Mouse (Mus musculus): Measurements from ENCODE around the gene Itgb8. TPM values are rescaled to one million over a fixed set of nuclear protein-coding genes. Genes with fewer than 3 reads are reported as not detected.

The Itgb8 gene
- polyA plus RNA-seq, 1 experiment from 2014 or later, result 11.8 TPM

DNA sequence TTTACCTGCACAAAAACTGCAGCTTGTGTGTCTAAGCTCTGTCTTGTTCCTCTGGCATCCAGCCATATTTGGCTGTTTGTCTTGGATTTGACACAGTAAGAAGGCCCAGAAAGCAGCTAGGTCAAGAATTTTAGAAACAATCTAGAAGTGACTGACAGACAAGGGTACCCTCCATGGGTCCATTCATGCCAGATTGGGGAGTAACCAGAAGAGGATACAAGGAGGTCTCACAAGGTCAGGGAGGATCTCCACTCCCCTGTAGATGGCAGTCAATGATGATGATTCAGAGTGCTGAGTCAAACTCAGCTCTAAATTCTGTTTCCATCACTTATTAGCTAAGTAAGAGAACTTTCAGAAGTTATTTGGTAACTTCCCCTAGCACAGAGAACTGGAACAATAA, 8.2 kb downstream of the Itgb8 start:
- H3K4me2 ChIP-seq (replicated peaks), result no peak overlapping the region
- no peak overlapping the region for H3K27ac ChIP-seq (replicated peaks)
- no peak overlapping the region for H3K4me3 ChIP-seq
- H3K9ac ChIP-seq (replicated peaks), result no peak overlapping the region
- H3K4me1 ChIP-seq, result peaks cover 5% of the 10 kb centered on the region
- H3K36me3 ChIP-seq, result no peaks in the 10 kb centered on the region
- ATAC-seq (replicated peaks), result no peak
- H3K27me3 ChIP-seq, result no peaks in the 10 kb centered on the region
- H3K9me3 ChIP-seq, result no peaks in the 10 kb centered on the region

DNA sequence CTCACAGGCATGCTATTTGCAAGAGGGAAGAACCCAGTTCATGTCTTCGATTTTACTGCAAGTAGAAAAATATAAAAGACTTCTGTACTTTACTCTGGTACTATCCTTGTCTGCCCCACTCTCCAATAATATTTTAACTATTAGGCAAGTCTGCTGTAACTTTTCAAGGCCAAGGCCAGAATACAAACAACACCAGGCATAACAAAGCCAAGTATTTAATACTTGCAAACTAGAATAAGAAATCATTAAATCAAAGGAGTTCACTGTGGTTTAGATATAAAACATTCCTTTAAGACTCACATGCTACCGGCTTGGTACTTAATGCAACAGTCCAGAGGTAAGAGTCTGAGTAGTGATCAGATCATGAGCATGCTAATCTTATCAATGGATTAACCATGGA, 9.0 kb downstream of the Itgb8 start:
- Histone ChIP-seq H3K4me2 (replicated peaks) (no peak overlapping the region), H3K36me3 (no peaks in the 10 kb centered on the region), H3K4me3 (no peak overlapping the region), H3K27me3 (no peaks in the 10 kb centered on the region), H3K4me1 (peaks cover under 1% of the 10 kb centered on the region; the same call in 1 of the 2 replicates), H3K27ac (replicated peaks) (no peak overlapping the region), H3K9ac (replicated peaks) (no peak overlapping the region), H3K9me3 (no peaks in the 10 kb centered on the region)
- no peak for ATAC-seq (replicated peaks)
- WGBS, result 93% methylated on average over 2 of the region's 2 CpGs

DNA sequence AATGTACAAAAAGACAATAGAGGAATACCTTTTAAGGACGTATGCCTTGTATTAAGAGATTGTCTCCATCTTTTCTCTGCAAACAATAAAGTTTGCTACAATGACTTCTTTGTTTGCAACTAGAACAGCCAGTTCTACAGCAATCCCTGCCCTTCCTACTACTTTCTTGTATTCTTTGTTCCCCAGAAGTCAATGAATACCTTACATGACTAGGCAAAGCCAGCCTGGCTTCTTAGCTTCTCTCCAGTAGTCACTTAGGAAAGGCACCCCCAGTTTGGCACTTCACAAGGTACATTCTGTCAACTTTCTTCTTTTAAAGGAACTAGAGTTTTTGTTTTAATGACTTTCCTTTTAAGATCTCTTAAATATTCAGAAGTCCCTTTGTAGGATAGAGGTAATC, 10.7 kb downstream of the Itgb8 start:
- Histone ChIP-seq H3K27me3 (no peaks in the 10 kb centered on the region), H3K4me2 (replicated peaks) (no peak overlapping the region), H3K4me3 (no peak overlapping the region), H3K9ac (replicated peaks) (no peak overlapping the region), H3K27ac (replicated peaks) (no peak overlapping the region), H3K4me1 (no peaks in the 10 kb centered on the region), H3K36me3 (no peaks in the 10 kb centered on the region), H3K9me3 (no peaks in the 10 kb centered on the region)
- ATAC-seq (replicated peaks), result no peak
- WGBS, result 56% methylated on average over 1 of the region's 1 CpGs

DNA sequence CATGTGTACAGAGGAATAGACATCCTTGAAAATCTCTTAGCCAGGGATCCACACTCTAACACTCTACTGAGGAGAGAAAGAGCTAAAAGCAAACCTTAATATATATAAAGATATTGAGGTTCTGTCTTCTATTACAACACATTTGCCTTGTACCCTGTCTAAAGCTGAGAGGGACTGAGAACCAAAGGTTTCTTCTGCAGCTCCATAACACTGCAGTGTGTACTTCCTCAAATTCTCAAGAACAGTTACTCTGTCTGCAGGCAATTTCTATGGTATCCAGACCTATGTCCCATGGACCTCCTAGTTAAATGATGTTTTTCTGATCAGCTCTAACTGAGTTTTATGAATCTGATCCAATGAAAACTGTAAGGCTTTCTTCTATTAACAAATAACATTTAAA, 13.9 kb downstream of the Itgb8 start:
- H3K27me3 ChIP-seq, result no peaks in the 10 kb centered on the region
- H3K4me1 ChIP-seq, result no peaks in the 10 kb centered on the region
- H3K4me2 ChIP-seq (replicated peaks), result no peak overlapping the region
- no peaks in the 10 kb centered on the region for H3K9me3 ChIP-seq
- H3K9ac ChIP-seq (replicated peaks), result no peak overlapping the region
- H3K36me3 ChIP-seq, result no peaks in the 10 kb centered on the region
- H3K4me3 ChIP-seq, result no peak overlapping the region
- no peak overlapping the region for H3K27ac ChIP-seq (replicated peaks)
- no peak for ATAC-seq (replicated peaks)

DNA sequence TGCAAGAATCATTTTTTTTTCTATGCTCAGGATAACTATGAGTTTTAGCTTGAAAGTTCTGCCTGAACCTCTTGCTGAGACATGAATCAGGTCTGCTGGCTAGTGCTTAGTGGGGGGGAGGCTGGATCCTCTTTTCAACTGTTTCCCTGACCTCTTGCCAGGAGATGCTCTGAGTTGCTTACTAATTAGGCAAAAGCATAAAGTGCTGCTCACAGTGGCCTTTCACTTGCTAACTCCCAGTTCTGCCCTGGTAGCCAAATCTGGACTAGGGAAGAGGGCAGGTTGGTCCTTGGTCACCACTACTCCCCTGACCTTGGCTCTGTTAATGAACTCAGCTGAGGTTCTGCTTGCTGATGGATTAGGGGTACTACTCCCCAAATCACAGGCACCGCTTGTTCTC, 19.2 kb downstream of the Itgb8 start:
- Histone ChIP-seq H3K4me3 (no peak overlapping the region), H3K36me3 (no peaks in the 10 kb centered on the region), H3K4me2 (replicated peaks) (no peak overlapping the region), H3K4me1 (no peaks in the 10 kb centered on the region), H3K9me3 (no peaks in the 10 kb centered on the region), H3K27ac (replicated peaks) (no peak overlapping the region), H3K9ac (replicated peaks) (no peak overlapping the region), H3K27me3 (no peaks in the 10 kb centered on the region)
- ATAC-seq (replicated peaks), result no peak
- WGBS, result 84% methylated on average over 1 of the region's 1 CpGs

DNA sequence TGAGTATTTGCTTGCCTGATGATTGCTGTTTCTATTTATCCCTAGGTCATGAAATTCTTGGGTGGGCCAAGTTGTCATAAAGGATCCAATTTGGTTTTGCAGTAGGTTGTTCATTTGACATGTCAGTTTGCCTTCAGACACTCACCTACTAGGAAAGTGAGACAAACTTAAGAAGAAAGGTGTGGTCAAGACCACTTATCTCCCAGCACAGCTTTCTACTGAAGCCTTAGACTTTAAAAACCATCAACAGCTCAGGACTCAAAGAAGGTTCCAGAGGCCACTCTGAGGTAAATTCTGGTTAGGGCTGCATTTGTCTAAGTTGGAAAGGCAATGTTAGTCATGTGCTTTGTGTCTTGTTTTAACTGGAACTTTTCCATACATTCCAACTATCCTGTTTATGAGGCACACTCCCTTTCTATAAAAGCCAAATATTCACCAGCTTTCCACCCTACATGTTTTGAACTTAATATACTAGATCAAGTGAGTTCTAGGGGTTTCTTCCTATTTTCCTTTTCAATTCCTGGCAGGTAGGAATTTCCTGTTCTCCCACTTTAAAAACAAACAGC, 20.8 kb downstream of the Itgb8 start:
- no peak overlapping the region for H3K27ac ChIP-seq (replicated peaks)
- H3K4me3 ChIP-seq, result no peak overlapping the region
- H3K36me3 ChIP-seq, result no peaks in the 10 kb centered on the region
- no peaks in the 10 kb centered on the region for H3K27me3 ChIP-seq
- H3K4me1 ChIP-seq, result no peaks in the 10 kb centered on the region
- H3K9ac ChIP-seq (replicated peaks), result no peak overlapping the region
- no peak overlapping the region for H3K4me2 ChIP-seq (replicated peaks)
- H3K9me3 ChIP-seq, result no peaks in the 10 kb centered on the region
- no peak for ATAC-seq (replicated peaks)

DNA sequence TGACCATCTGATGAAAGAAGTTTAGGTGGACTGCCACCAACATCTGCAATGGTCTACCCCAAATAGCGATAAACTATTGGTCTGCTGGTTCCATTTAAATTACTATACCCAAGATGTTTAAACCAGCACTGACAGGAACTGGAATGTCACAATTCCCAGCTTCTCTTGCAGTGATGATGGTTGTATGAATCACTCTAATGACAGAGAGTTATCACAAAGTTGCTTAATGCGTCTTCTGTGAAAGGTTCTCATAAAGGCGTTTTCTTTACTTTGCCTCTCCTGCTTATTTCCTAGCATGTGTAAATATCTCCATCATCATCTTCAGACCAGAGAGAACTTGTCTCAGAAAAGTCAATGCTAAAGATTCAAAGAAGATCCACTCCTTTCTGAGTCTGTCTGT, 23.4 kb downstream of the Itgb8 start:
- Histone ChIP-seq H3K4me3 (no peak overlapping the region), H3K27me3 (no peaks in the 10 kb centered on the region), H3K27ac (replicated peaks) (no peak overlapping the region), H3K36me3 (no peaks in the 10 kb centered on the region), H3K4me2 (replicated peaks) (no peak overlapping the region), H3K4me1 (no peaks in the 10 kb centered on the region), H3K9me3 (no peaks in the 10 kb centered on the region), H3K9ac (replicated peaks) (no peak overlapping the region)
- over 99% methylated on average over 3 of the region's 3 CpGs for WGBS
- ATAC-seq (replicated peaks), result no peak

DNA sequence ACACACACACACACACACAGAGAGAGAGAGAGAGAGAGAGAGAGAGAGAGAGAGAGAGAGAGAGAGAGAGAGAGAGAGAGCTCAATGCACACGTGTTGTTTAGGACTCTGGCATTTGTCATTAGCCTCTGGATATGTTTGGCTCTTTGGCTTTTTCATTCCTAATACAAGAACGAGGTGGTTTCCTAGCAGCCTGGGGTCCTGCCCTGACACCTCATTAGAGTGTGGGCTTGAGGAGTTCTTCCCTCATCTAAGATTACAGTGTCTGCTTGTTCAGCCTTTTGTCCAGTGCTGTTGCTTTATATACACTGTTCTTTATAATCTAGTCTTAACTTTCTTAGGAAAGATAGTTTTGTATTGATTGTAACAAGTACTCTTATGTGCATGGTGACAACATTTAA, 27.1 kb downstream of the Itgb8 start:
- H3K4me1 ChIP-seq, result peaks cover 12% of the 10 kb centered on the region
- no peaks in the 10 kb centered on the region for H3K9me3 ChIP-seq
- ATAC-seq (replicated peaks), result no peak
- no peak overlapping the region for H3K4me2 ChIP-seq (replicated peaks)
- H3K36me3 ChIP-seq, result no peaks in the 10 kb centered on the region
- no peak overlapping the region for H3K9ac ChIP-seq (replicated peaks)
- WGBS, result 20% methylated on average over 2 of the region's 2 CpGs
- H3K27me3 ChIP-seq, result no peaks in the 10 kb centered on the region
- no peak overlapping the region for H3K27ac ChIP-seq (replicated peaks)
- H3K4me3 ChIP-seq, result no peak overlapping the region

DNA sequence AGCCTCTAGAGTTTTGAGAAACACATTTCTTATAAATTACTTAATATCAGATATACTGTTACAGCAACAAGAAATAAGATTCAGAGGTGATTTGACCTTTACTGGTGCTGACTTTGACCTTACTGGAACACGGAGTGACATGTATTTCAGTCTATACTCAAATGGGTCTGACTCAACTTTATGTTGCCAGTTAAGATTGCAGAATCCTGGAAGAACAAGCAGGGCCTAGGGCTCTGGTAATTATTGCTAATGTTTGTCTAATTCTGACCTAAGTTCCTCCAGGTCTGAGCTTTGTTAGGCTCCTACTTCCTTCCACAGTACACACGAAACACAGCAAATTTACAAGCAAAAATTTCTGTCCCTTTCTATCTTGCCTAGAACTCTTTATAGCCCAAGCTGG, 28.0 kb downstream of the Itgb8 start:
- H3K9ac ChIP-seq (replicated peaks), result no peak overlapping the region
- 92% methylated on average over 2 of the region's 2 CpGs for WGBS
- H3K36me3 ChIP-seq, result no peaks in the 10 kb centered on the region
- no peak overlapping the region for H3K4me2 ChIP-seq (replicated peaks)
- no peak overlapping the region for H3K27ac ChIP-seq (replicated peaks)
- H3K4me3 ChIP-seq, result no peak overlapping the region
- ATAC-seq (replicated peaks), result no peak
- peaks cover 13% of the 10 kb centered on the region for H3K4me1 ChIP-seq
- H3K27me3 ChIP-seq, result no peaks in the 10 kb centered on the region
- H3K9me3 ChIP-seq, result no peaks in the 10 kb centered on the region

DNA sequence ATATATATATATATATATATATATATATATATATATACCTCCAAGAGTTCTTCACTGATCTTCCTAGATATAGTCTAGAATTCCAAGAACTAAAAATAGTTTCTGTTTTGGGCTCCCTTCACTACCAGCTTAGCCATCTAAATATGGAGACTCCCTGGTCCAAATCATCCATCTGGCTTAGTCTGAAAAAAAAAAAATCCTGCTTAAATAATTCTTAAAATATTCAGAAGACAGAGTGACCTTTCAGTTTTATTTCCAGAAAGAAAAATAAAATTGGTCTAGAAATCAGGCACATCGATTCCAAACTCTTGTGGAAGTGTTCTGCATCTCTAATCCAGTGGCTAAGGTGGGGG, 28.6 kb downstream of the Itgb8 start:
- Histone ChIP-seq H3K4me2 (replicated peaks) (no peak overlapping the region), H3K27ac (replicated peaks) (no peak overlapping the region), H3K36me3 (no peaks in the 10 kb centered on the region), H3K9ac (replicated peaks) (no peak overlapping the region), H3K4me3 (no peak overlapping the region), H3K27me3 (no peaks in the 10 kb centered on the region), H3K9me3 (no peaks in the 10 kb centered on the region), H3K4me1 (peaks cover 13% of the 10 kb centered on the region)
- 91% methylated on average over 1 of the region's 1 CpGs for WGBS
- ATAC-seq (replicated peaks), result no peak

DNA sequence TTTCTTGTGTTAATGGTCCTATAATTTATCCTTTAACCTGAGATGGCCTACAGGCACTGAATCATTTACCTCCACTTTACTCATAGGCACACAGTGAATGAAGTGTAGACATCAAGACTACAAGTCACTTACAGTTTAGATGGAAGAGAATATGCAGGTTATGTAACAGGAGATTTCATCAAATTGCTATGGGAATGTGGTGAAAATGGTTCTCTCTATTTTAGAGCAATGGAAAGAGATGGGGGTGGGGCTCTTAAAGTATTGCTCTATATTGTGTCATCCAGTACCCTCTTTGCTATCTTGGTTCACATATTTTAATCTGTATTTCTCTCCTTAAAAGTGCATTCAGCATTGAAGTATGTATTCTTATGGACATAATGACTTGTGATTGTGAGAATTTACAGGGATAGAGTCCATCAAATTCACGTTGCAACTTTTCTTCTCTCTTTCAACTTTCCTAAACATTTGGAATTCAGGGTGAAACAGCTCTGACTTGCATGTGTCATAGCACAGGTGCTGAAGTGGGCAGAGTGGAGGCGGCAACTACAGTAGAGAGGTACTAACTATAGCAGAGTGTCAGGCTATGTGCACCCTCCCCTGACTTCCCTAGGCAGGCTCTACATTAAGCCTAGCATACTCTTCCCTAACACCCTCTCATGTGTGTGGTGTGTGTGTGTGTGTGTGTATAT, 29.1 kb downstream of the Itgb8 start:
- Histone ChIP-seq H3K36me3 (no peaks in the 10 kb centered on the region), H3K4me1 (peaks cover 13% of the 10 kb centered on the region), H3K27me3 (no peaks in the 10 kb centered on the region), H3K27ac (replicated peaks) (no peak overlapping the region), H3K9ac (replicated peaks) (no peak overlapping the region), H3K4me2 (replicated peaks) (no peak overlapping the region), H3K4me3 (no peak overlapping the region), H3K9me3 (no peaks in the 10 kb centered on the region)
- no peak for ATAC-seq (replicated peaks)
- 92% methylated on average over 2 of the region's 2 CpGs for WGBS

DNA sequence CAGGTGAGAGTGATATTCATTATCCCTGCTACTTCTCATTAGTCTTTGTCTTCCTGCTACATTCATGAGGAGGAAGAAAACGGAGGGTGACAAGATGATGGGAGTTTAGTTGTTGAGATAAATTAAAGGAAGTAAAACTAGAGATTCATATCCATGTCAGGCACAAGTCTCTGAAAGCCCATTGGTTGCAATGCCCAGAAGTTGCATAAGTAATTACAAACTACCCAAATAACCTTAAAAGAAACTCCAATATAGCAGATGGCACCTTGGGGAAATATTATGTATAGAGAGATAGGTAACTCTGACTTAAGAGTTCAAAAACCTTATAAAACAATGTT, 31.2 kb downstream of the Itgb8 start:
- no peak overlapping the region for H3K27ac ChIP-seq (replicated peaks)
- H3K4me2 ChIP-seq (replicated peaks), result no peak overlapping the region
- H3K4me1 ChIP-seq, result peaks cover 13% of the 10 kb centered on the region
- H3K9ac ChIP-seq (replicated peaks), result no peak overlapping the region
- no peak overlapping the region for H3K4me3 ChIP-seq
- no peaks in the 10 kb centered on the region for H3K27me3 ChIP-seq
- no peaks in the 10 kb centered on the region for H3K9me3 ChIP-seq
- ATAC-seq (replicated peaks), result no peak
- H3K36me3 ChIP-seq, result no peaks in the 10 kb centered on the region
- WGBS, result 67% methylated on average over 1 of the region's 1 CpGs

DNA sequence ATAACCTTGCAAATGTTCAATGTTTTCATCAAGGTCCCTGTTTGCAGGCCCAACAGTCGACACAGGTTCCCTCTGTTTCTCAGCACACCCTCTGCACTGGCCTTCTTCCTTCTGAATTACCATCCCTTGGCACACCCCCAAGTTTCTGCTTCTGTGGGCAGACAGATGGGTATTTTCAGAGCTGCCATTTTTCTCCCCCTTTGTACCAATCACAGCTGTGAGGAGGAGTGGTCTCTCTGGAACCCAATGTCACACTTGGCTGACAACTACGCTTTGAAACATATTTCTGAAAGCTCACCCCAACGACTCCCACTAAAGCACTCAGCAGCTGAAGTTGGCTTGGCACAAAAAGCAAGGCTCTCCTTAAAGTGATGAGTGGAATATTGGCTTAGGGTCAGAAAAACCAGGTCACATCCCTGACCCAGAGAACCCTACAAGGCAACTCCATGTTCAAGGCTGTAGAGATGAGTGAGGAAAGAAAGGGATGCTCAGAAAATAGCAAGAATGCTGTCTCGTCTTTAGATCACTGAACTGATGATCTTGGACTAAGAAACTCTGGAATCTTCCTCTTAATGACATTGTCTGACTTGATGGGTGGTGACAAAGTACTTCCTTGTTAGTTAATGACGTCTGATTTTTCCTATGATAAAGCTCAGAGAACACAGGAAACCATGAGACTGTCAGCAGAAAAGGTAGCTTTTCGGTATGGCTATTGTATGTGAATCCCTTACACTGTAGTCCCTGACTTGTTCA, 31.7 kb downstream of the Itgb8 start:
- Histone ChIP-seq H3K4me1 (peaks cover 13% of the 10 kb centered on the region), H3K27me3 (no peaks in the 10 kb centered on the region), H3K4me3 (no peak overlapping the region), H3K27ac (replicated peaks) (no peak overlapping the region; the same call in 1 of the 2 replicates), H3K4me2 (replicated peaks) (no peak overlapping the region), H3K9me3 (no peaks in the 10 kb centered on the region), H3K9ac (replicated peaks) (no peak overlapping the region), H3K36me3 (peaks cover 4% of the 10 kb centered on the region; the same call in 1 of the 2 replicates)
- ATAC-seq (replicated peaks), result peak; percentile 89
- 58% methylated on average over 6 of the region's 6 CpGs for WGBS
